Mouse (Mus musculus) megakaryocyte, embryonic 14.5 days (primary cell): ENCODE data around the gene Cpox. TPM values are rescaled to one million over a fixed set of nuclear protein-coding genes. Genes with fewer than 3 reads are reported as not detected.

Experiments used
- H3K27me3 ChIP-seq: replicated peaks from 2 replicates; pipeline ENCODE3; 2012; ENCODE audit warnings: inconsistent platforms
- H3K36me3 ChIP-seq: replicated peaks from 2 replicates; pipeline ENCODE3; 2012; ENCODE audit warnings: low read length, inconsistent platforms, mixed read lengths
- H3K4me1 ChIP-seq: 2 replicates; pipeline ENCODE4 v1.6.1; 2012; ENCODE audit warnings: inconsistent platforms
- H3K4me3 ChIP-seq: replicated peaks from 2 replicates; pipeline ENCODE3; 2012; ENCODE audit warnings: moderate library complexity, mild to moderate bottlenecking, inconsistent platforms
- H3K9me3 ChIP-seq: 2 replicates; pipeline ENCODE4 v1.6.1; 2012; ENCODE audit warnings: inconsistent platforms
- FLI1 ChIP-seq: IDR thresholded peaks from 2 replicates; pipeline ENCODE4 v1.6.1; 2012; ENCODE audit warnings: low read length, inconsistent platforms, mixed read lengths
- GATA1 ChIP-seq: IDR thresholded peaks from 3 replicates; pipeline ENCODE4 v1.6.1; 2012; ENCODE audit warnings: mixed read lengths, low read length, inconsistent platforms, borderline replicate concordance
- polyA plus RNA-seq: library from polyadenylated mRNA; stranded (reverse); fragments of >175 nt; gene quantifications from 2 replicates; pipeline ENCODE4 v1.2.3, GENCODE M21; 2012; ENCODE audit warnings: low replicate concordance; ENCODE audit not compliant: insufficient read depth

The Cpox gene
- polyA plus RNA-seq, 1 experiment = 14.3 TPM

- peak overlapping the region; percentile 87 for H3K4me3 ChIP-seq
- H3K36me3 ChIP-seq = no peaks in the 10 kb centered on the region
- TF ChIP-seq GATA1 (no peak), FLI1 (no peak)
- H3K27me3 ChIP-seq = no peaks in the 10 kb centered on the region
- peaks cover 33% of the 10 kb centered on the region for H3K4me1 ChIP-seq
- H3K9me3 ChIP-seq = no peaks in the 10 kb centered on the region
Observed at GRCm38 (mm10) chr16:58712221-58712620, 42.1 kb downstream of the Cpox start.

GRCm38 (mm10) chr16:58713128-58713527 is 43.0 kb downstream of the Cpox start:
- no peak overlapping the region for H3K4me3 ChIP-seq
- H3K27me3 ChIP-seq = peaks cover 3% of the 10 kb centered on the region
- TF ChIP-seq GATA1 = no peak
- TF ChIP-seq FLI1 = no peak
- no peaks in the 10 kb centered on the region for H3K36me3 ChIP-seq
- H3K9me3 ChIP-seq = no peaks in the 10 kb centered on the region
- H3K4me1 ChIP-seq = peaks cover 24% of the 10 kb centered on the region

- no peak for TF ChIP-seq GATA1
- H3K4me1 ChIP-seq = peaks cover 13% of the 10 kb centered on the region; the same call in 1 of the 2 replicates
Observed at GRCm38 (mm10) chr16:58715018-58715417, 44.9 kb downstream of the Cpox start.

GRCm38 (mm10) chr16:58718666-58719120 is 48.6 kb downstream of the Cpox start, which contains the start of gene Gpr15:
Gene Gpr15 (minus strand): TSS chr16:58719070.
- Histone ChIP-seq H3K4me1 (peaks cover 5% of the 10 kb centered on the region; the same call in 1 of the 2 replicates), H3K9me3 (no peaks in the 10 kb centered on the region), H3K4me3 (no peak within 1 kb of the TSS), H3K36me3 (no peaks in the 10 kb centered on the region), H3K27me3 (peaks cover 4% of the 10 kb centered on the region)
- no peak for TF ChIP-seq GATA1
- no peak for TF ChIP-seq FLI1

More at GRCm38 (mm10) chr16:58715018-58715417, 44.9 kb downstream of the Cpox start:
- no peaks in the 10 kb centered on the region for H3K9me3 ChIP-seq
- peaks cover 4% of the 10 kb centered on the region for H3K27me3 ChIP-seq
- H3K36me3 ChIP-seq = no peaks in the 10 kb centered on the region
- H3K4me3 ChIP-seq = no peak overlapping the region

GRCm38 (mm10) chr16:58722292-58722691 is 52.2 kb downstream of the Cpox start:
- no peaks in the 10 kb centered on the region for H3K36me3 ChIP-seq
- no peak overlapping the region for H3K4me3 ChIP-seq
- TF ChIP-seq FLI1 (no peak), GATA1 (no peak)
- peaks cover 4% of the 10 kb centered on the region for H3K27me3 ChIP-seq
- peaks cover 11% of the 10 kb centered on the region for H3K4me1 ChIP-seq
- no peaks in the 10 kb centered on the region for H3K9me3 ChIP-seq

GRCm38 (mm10) chr16:58726680-58727476 is 56.8 kb downstream of the Cpox start:
- no peak overlapping the region for H3K4me3 ChIP-seq
- TF ChIP-seq GATA1 = no peak
- no peak for TF ChIP-seq FLI1

GRCm38 (mm10) chr16:58727477-58728131 is 57.5 kb downstream of the Cpox start, which contains the start of gene Cldnd1:
Gene Cldnd1 (plus strand): TSS chr16:58727910.
- TF ChIP-seq FLI1 (no peak), GATA1 (no peak)
- Histone ChIP-seq H3K4me1 (peaks cover 30% of the 10 kb centered on the region), H3K36me3 (peaks cover 33% of the 10 kb centered on the region), H3K4me3 (peak within 1 kb of the TSS; percentile 95), H3K27me3 (no peaks in the 10 kb centered on the region), H3K9me3 (no peaks in the 10 kb centered on the region)

More at GRCm38 (mm10) chr16:58726680-58727476, 56.8 kb downstream of the Cpox start:
- Histone ChIP-seq H3K36me3 (peaks cover 25% of the 10 kb centered on the region), H3K27me3 (no peaks in the 10 kb centered on the region), H3K9me3 (no peaks in the 10 kb centered on the region), H3K4me1 (peaks cover 30% of the 10 kb centered on the region)

- peaks cover 39% of the 10 kb centered on the region for H3K36me3 ChIP-seq
- H3K4me3 ChIP-seq = peak overlapping the region; percentile 95
- H3K27me3 ChIP-seq = no peaks in the 10 kb centered on the region
- no peak for TF ChIP-seq FLI1
- TF ChIP-seq GATA1 = no peak
- H3K4me1 ChIP-seq = peaks cover 30% of the 10 kb centered on the region
- no peaks in the 10 kb centered on the region for H3K9me3 ChIP-seq
Observed at GRCm38 (mm10) chr16:58728176-58728671, 58.1 kb downstream of the Cpox start.

GRCm38 (mm10) chr16:58738205-58738604 is 68.1 kb downstream of the Cpox start:
- no peaks in the 10 kb centered on the region for H3K27me3 ChIP-seq

GRCm38 (mm10) chr16:58738800-58739199 is 68.7 kb downstream of the Cpox start:
- Histone ChIP-seq H3K36me3 (peaks cover 35% of the 10 kb centered on the region), H3K4me3 (no peak overlapping the region), H3K9me3 (peaks cover 4% of the 10 kb centered on the region; the same call in 1 of the 2 replicates), H3K27me3 (no peaks in the 10 kb centered on the region), H3K4me1 (no peaks in the 10 kb centered on the region; the same call in 1 of the 2 replicates)
- TF ChIP-seq FLI1 (no peak), GATA1 (no peak)

More at GRCm38 (mm10) chr16:58738205-58738604, 68.1 kb downstream of the Cpox start:
- H3K36me3 ChIP-seq = peaks cover 41% of the 10 kb centered on the region
- peaks cover 4% of the 10 kb centered on the region; the same call in 1 of the 2 replicates for H3K9me3 ChIP-seq
- H3K4me3 ChIP-seq = no peak overlapping the region
- H3K4me1 ChIP-seq = no peaks in the 10 kb centered on the region; the same call in 1 of the 2 replicates
- TF ChIP-seq GATA1 (no peak), FLI1 (no peak)
